Mouse (Mus musculus): ENCODE results near the gene Tacc3. TPM values are rescaled to one million over a fixed set of nuclear protein-coding genes. Genes with fewer than 3 reads are reported as not detected.

Tacc3 gene
- polyA plus RNA-seq, 1 experiment from 2014 or later, result 217 TPM

DNA sequence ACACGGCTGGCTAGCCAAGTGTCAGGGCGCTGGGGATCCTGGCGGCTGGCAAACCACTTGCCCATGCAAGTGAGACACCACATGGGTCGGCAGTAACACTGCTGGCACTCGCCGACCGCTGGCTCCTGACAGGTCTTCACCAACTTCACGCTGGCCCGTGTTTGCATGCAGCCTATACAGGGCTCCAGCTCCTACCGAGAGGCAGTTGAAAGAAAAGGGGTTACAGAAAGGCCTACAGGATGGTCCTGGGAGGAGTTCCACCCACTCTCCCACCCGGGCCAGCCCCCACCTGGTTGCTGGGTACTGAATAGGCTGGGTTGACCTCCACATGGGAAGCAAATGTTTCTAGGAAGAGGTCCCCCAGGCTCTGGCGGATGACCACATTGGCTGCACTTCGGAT, 3.5 kb upstream of the Tacc3 start:
- DNase-seq (ENCODE audit: low spot score), result no peak

DNA sequence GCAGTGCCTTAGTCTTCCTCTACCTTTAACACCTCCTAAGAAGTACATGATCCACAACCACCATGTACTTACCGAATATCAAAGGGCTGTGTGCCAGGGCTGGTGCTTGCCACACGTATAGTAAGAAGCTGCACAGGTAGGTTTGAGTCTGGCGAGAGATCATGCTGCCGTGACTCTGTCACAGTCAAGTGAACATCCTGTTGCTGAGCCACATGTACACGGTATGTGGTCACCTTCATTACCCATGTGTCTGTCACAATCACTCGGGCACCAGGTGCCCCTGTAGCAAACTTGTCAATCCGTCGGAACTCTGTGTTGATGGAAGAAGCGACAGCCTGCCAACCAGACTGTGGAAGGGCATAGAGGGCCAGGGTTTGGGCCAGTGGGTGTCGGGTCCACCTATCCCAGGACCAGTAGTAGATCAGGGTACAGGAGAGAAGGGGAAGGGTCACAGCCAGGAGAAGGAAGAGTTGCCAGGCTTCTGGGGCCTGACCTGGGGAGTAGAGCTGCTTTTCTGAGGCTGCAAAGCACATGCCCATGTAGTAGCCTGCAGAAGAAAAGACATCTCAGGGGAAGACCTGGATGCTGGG, 2.6 kb upstream of the Tacc3 start:
- no peak for DNase-seq (ENCODE audit: low spot score)

DNA sequence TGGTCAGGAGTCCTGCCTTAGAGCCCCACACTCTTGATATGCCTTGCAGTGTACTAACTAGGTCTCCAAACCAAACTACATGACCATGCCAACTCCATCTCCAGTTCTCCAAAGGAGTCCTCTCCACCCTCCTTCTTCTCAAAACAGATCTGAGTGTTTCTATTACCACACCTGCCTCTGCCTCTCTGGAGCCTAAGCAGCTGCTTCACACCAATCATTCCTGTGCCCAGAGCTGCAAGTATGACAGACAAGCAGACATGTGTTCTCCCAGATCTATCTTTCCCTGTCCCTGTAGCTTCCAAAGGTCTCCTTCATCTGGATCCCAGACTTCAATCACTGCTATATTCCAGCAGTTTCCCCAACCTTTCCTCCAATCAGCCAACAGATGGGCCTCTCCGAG, 1.2 kb upstream of the Tacc3 start:
- no peak for DNase-seq (ENCODE audit: low spot score)

DNA sequence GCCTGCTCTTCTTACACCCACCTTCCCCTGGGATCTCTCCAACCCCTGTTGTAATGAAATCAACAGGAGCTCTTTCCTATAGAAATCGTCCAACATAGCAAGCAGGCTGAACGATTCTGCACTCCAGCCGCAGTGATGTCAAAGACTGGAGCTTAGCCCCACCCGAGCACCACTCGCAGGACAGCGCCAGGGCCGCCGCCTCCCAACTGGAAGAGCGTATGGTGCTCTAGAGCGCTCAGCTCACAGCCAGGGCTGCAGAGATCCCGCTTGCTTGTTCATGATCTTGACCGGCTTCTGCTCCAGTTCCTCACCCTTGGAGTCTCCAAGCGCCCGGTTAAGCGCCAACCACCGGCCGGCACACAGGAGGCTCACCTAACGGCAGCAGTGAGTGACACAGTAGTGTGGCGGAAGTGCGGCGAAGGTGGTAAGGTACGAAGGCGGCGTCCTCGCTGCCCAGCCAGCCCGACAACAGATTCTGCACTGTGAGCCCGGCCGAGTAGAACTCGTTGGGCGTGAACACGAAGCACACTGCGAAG, 609 bp upstream of the Tacc3 start:
- no peak for DNase-seq (ENCODE audit: low spot score)

DNA sequence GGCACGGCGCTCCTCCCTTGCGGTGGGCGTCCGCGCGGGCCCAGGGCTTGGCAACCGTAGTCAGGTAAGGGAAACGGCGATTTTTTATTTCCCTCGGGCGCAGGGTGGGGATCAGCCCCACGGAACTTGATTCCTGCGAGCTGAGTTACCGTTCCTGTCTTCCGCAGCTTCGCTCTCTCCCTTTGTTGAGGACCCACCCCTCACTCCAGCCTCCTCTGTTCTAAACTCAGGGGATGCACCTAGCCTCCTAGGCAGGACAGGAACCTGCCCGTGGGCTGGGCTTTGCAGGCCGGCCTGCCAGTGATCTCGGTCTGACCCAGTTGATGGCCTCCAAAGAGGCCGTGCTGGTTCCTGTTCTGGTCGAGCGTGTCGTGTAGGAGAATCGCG, 729 bp downstream of the Tacc3 start:
- DNase-seq (ENCODE audit: low spot score), result no peak

DNA sequence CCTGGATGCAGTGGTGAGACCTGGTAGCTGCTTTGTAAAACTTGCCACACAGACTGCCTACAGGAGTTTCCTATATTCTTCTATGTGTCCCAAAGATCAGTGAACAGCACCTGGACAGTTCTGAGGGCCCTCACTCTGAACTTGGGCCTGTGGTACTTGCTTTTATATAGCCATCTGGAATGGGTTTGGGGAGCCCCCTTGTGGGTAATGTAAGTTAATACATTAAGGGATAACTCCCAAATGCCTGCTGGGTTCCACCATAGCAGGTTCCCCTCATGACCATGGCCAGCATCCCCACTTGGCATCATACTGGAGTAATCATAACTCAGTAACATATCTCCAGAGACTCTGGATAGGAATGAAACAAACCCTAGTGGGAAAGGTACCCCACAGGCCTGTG, 10.3 kb downstream of the Tacc3 start:
- DNase-seq (ENCODE audit: low spot score), result peak; percentile 32

DNA sequence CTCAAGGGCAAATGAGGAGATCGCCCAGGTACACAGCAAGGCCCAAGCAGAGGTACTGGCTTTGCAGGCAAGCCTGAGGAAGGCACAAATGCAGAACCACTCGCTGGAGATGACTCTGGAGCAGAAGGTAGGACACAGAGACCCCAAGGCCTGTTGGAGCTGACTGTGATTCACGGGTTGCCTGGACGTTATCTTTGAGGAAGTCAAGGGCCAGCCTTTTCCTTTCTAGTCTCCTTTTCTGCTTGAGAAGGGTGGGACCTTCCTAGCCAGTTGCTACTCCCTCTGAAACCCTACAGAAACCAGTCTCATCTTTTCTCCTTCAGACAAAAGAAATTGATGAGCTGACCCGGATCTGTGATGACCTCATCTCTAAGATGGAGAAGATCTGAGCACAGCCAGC, 13.7 kb downstream of the Tacc3 start:
- DNase-seq (ENCODE audit: low spot score), result no peak

DNA sequence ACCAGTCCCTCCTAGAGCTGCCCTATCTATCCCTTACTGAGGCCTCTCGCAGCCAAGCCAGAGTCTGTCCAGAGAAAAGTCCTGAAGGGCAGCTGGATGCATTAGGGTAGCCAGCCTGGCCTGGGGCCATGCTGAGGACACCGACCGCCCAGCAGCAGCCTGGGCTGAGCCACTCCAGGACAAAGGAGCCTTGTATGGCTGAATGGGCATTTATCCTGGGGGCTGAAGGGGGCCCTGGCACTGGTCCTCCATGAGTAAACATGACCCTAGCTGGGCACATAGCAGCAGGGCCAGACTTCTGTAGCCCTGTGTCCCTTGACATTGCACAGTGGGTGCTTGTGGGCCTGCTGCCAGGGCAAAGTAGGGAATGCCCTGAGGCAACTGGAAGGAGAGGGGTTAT, 16.5 kb downstream of the Tacc3 start:
- no peak for DNase-seq (ENCODE audit: low spot score)

DNA sequence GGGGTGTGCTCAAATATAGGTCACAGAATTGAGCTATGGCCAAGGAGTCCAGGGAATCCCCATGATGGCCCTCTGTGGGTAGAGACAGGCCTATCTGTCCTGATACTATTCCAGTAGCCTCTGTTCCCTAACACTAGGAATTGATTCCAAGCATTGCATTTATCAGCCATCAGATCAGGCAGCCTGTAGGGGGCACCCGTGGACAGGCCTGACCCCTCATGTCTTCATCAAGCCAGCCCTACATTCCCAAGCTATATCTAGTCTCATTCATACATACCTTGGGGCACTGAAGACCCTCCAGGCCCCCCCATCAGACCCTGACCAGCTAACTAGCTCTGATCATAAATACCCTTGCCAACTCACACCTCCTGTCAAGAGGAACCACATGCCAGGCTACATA, 18.0 kb downstream of the Tacc3 start:
- no peak for DNase-seq (ENCODE audit: low spot score)

DNA sequence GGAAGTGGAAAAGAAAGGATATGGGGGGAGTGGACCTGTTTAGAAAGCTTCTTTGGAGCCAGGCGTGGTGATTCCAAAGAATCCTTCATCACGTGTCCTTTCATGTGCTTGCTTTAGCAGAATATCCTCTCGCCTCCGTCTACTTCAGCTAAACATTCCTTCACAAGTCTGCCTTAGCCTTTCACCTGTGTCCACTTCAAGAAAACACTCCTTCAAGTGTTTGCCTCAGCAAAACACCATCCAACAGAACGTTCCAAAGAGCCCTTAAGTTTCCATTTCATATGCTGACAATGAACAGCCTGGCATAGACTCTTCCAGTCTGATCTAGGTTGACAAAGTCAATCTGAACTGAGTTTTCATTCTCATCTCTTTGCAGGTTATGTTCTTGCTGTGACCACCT, 20.3 kb downstream of the Tacc3 start:
- no peak for DNase-seq (ENCODE audit: low spot score)

DNA sequence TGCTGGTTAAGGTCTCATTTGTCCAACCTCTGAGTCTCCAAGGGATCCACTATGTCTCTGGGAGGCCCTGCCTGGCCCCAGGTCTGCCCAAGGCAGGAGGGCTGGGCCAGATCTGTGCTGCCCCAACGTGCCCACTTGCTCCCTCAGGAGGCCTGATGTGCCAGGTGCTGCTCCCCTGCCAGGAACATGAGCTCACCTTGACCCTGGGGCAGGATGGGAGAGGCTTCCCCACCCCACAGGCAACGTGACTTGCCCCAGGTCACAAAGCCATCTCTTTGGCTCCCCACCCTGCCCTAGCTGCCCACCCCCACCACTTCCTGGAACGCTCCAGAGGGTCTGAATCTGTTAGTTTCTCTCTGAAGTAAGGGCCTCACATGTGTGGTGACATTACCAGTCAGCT, 23.1 kb downstream of the Tacc3 start:
- no peak for DNase-seq (ENCODE audit: low spot score)

DNA sequence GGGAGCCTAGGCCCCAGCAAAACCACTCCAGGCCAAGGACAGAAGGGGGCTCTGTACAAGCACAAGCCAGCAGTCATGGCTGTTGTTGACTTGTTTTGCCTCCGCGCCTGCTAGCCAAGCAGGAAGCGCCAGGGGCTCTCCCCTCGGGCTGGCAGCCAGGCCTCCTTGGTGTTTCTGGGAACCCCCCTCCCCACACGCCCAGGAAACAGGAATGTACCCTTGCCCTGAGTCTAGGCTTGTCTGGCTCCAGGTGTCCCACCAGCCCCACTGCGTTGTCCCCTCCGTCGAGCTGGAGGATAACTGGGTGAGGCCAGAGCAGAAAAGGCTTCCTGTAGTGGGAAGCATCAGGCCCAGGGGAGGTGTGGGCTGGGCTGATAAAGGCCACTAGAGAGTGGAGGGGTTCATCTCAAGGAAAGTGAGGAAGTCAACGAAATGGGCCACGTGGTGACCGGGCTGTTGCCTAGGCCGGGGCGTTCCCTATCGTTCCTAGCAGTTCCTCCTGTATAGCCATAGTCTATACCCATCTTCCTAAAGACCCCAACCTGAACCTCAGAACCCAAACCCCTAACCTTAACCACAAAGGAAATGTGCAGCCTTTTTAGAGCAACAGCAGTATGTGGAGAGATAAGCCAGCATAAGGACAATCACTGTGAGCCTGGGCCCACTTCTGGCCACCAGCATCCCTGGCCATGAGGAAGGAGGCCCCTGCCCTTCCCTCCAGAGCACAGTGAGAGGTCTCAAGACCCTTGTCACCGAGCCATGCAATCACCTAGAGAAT, 23.9 kb downstream of the Tacc3 start:
- DNase-seq (ENCODE audit: low spot score), result no peak

DNA sequence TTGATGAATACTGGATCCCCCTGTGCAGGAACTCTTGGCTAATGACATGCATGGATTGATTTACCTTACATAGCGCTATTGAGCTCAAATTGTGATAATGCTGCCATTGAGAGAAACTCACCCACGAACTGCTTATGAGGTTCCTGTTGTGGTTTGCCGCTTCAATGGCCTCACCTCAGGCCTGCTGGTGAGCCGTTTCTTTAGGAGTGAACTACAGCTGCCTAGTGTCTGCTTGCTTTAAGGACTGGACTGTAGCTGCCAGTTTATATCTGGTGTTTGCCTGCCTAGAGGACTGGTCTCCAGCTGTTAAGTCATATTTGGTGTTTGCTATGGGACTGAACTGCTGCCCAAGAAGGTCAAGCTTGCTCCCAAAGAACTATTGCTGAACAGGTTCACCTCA, 25.0 kb downstream of the Tacc3 start:
- no peak for DNase-seq (ENCODE audit: low spot score)

DNA sequence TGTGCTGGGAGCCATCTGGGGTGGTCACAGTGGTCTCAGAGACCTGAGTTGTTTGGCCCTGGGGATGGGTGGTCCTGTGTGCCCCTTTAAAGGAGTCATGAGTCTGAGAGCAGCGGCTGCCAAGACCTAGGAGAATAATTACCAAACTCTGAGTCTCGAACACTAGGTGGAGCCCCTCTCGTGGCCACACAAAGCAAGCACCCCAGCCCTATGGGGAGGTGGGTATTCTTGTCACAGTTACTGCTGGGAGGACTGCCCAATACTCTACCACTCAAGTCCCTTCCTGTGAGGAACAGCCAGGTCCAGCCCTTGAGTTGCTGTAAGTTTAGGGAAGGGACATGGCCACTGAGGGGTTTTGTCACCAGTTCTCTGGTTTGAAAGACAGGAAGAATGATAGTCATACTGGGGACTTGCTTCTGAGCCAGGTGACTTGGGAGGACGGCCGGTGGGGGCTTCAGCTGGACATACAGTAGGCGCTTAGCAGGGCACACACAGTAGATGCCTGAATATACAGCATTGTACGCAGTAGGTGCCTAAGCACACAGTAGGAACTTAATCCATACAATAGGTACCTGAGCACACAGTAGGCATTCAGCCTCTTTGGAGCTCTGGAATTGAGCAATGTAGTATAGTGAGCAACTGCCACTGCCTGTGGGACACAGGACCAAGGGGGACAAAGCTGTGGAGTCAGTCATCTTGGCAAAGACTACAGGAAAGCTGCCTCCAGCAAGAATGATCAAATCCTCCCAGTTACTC, 26.1 kb downstream of the Tacc3 start:
- DNase-seq (ENCODE audit: low spot score), result peak; percentile 40

DNA sequence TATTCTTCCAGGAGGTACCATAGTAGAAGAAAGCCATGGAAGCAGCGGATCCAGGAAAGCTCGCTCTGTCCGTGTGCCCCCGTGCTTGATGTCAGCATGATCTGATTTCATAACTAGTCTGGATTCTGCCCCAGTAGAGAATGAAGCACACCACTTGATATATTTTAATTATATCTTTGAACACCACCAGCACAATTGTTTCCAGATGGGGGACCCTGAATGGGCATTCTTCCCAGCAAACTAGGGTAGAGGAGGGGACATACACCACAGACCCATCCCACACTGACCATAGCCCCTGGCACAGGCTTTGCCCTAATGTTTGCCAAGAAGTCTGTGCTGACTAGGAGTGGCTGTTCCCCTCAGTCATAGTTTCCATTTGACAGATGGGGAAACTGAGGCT, 27.0 kb downstream of the Tacc3 start:
- DNase-seq (ENCODE audit: low spot score), result no peak

DNA sequence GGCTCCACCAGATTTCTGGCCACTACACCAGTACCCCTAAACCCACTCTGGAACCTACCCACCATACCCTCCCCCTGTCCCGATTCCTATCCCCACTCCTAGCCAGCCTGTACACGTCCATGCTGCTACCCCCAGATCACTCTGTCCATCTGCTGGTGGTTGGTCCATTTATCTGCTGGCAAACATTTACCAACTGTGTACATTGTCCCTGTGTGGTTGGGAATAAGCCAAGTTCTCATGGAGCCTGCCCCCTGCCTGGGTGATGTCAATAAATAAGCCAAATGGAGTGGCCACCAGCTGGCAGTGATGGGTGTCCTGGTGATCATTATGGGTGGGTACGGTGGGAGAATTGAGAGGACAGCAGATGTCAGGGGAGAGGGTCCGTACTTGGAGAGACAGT, 29.2 kb downstream of the Tacc3 start:
- no peak for DNase-seq (ENCODE audit: low spot score)

DNA sequence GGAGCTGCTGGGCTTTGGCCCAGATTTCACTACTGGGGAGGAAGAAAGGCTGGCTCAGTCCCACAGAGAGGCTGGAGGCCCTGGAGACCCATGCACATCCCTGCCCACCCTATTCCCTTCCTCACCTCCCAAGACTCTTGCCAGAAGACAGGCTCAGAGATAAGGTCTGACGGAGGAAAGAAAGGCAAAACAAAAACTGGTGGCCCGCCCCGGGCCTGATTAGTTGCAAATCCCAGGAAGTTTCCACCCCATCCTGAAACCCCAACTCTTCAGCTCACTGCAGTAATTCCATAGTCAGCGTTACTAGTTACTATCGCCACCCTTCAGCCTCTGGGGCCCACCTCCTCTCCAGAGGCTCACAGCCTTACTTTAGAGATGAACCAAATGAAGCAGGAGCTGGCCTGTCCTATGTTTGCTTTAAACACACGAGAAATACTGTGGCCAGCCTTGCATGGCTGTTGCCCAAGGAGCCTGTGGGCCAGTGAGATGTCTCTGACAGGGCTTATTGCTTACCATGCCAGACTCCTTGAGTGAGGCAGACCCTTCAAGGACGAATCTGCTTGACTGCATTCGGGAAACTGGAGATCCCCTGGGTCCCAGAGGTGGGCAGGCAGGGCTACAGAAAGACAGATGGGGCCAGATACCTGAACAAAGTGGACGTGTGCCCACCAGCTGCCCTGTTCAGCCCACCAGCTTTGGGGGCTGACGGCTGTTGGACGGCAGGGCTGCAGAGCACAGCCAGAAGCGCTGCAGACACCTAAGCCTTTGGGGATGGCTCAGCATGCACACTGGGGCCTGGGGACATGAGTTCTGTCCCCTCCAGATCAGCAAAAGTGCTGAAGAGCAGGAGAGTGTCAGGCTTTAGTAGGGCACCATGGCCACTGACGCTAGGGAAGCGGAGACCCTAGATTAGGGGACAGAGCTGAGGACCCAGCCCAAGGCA, 30.6 kb downstream of the Tacc3 start:
- DNase-seq (ENCODE audit: low spot score), result no peak

DNA sequence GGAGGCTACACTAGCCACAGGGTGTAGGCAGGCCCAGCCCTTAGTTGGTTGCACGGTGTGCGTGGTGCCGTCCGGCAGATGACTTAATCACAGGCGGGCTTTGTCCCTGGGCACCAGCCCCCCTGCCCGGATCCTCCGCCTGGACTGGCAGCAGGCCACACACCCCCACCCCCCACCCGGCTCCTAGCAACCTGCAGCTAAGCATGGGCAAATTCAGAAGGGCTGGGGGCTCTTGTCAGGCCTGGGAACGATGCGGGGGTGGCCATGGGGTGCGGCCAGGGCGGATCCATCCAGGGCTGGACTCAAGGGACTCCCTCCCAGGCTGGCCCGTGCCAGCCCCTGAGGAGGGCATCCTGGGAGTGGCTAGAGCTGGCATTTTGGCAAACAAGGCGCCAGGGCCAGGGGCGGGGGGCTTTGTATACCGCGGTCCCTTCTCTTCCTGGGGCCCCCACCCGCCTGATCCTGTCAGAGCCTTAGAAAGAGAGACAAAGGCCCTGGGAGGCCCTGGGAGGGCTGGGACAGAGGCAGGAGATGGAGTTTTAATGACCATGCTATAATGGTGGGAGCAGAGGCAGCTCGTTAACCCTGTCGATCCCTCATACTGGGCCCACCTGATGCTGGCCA, 31.4 kb downstream of the Tacc3 start:
- DNase-seq (ENCODE audit: low spot score), result no peak

DNA sequence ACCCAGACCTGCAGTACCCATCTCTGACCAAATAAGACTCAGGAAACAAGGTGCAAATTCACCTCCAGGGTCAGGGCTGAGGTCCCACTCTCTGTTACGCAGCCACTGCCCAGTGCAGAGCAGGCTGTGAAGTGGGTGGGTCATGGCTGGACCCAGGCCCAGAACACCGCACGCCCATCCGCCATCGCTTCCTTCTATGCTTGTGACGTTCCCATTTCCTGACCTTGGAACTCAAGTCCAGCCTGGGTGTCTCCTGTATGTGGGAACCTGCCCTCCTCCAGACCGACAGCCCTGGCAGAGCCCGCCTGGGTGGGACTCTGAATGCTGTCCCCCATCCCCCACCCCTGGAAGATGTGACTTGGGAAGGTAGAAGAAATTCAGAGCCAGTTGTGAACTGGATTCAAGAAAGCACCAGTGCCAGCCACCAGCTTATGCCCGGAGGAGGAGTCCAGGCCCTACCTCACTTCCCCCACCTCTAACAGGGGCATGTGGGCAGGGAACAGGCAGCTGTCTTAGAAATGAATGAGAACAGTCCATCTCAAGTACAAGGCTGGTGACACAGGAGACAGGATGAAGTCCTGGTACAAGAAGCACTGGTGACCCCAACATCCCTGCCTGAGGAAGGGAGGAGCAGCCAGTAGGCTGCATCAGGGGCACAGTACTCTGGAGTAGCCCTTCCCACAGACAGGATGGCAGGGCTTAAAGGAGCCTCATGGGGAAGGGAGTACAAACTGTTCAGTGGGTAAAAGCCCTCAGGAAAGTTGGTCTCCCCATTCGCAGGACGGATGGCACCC, 32.1 kb downstream of the Tacc3 start:
- DNase-seq (ENCODE audit: low spot score), result no peak

DNA sequence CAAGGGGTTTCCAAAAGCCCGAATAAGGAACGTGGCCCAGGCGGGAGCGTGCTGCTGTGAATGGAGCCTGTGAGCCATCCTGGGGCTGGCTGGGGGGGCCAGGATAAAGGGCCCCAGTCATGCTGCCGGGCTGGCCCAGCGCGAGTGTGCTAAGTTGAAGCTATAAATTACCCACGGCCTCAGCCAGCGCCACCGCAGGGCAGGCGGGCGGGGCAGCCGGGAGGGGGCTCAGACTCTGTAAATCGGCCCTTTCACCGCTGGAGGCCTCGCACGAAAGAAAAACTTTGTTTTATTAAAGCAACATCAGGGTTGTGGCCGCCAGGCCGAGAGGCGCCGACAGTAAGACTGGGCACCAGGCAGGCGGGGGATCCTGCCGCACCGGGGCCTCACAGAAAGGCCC, 34.5 kb downstream of the Tacc3 start:
- no peak for DNase-seq (ENCODE audit: low spot score)

Data from thymus, postnatal 0 days (tissue).